In genomic region chr2:172430609-172431008, GRCm38 (mm10) we compare ENCODE assay signal across 11 mouse cellular contexts. TPM values are rescaled to one million over a fixed set of nuclear protein-coding genes. Genes with fewer than 3 reads are reported as not detected.
DNase-seq lines count a peak whose midpoint lies in the region; ATAC-seq and TF ChIP-seq lines count a peak whose summit lies in the region.
"Had no signal": no experiment of that assay in that cellular context is flagged by ENCODE, and none has a peak within 500 bp of the region (broad histone marks: within the 10 kb centered on the region; RNA-seq: fewer than 3 reads in every experiment).

No protein-coding gene starts in this region.

- H3K9me3 ChIP-seq in limb, embryonic 14.5 days (ENCODE audit: control insufficient read depth, low read length): no peaks in the 10 kb centered on the region
- no peaks in the 10 kb centered on the region for H3K9me3 ChIP-seq in limb, embryonic 10.5 days (replicated peaks)
- no peaks in the 10 kb centered on the region for H3K9me3 ChIP-seq in heart, embryonic 16.5 days (replicated peaks; ENCODE audit: control insufficient read depth, low read length)
- no peaks in the 10 kb centered on the region for H3K9me3 ChIP-seq in liver, embryonic 15.5 days (replicated peaks)
- H3K9me3 ChIP-seq: embryonic facial prominence, embryonic 13.5 days; limb, embryonic 12.5 days had no signal

- H3K4me3 ChIP-seq in limb, embryonic 14.5 days (replicated peaks; ENCODE audit: low read length): no peak overlapping the region
- no peak overlapping the region for H3K4me3 ChIP-seq in limb, embryonic 10.5 days
- no peak overlapping the region for H3K4me3 ChIP-seq in heart, embryonic 16.5 days (ENCODE audit: low read length)
- H3K4me3 ChIP-seq in liver, embryonic 15.5 days (replicated peaks): no peak overlapping the region
- no peak overlapping the region for H3K4me3 ChIP-seq in layer of hippocampus, adult 2 months
- H3K4me3 ChIP-seq: embryonic facial prominence, embryonic 13.5 days; limb, embryonic 12.5 days had no signal

- no peak for TF ChIP-seq POLR2A in limb, embryonic 14.5 days (IDR thresholded peaks at IDR 0.05; ENCODE audit: borderline replicate concordance, extremely low read depth, insufficient read depth, insufficient read length)

- no peaks in the 10 kb centered on the region for H3K36me3 ChIP-seq in limb, embryonic 14.5 days (ENCODE audit: control insufficient read depth, insufficient read depth, low read length)
- H3K36me3 ChIP-seq in limb, embryonic 10.5 days: no peaks in the 10 kb centered on the region
- H3K36me3 ChIP-seq in heart, embryonic 16.5 days (ENCODE audit: control insufficient read depth, insufficient read depth): no peaks in the 10 kb centered on the region
- H3K36me3 ChIP-seq in liver, embryonic 15.5 days (replicated peaks): no peaks in the 10 kb centered on the region
- H3K36me3 ChIP-seq: embryonic facial prominence, embryonic 13.5 days; limb, embryonic 12.5 days had no signal

- H3K27ac ChIP-seq in limb, embryonic 14.5 days (replicated peaks; ENCODE audit: low read depth, low read length): no peak overlapping the region
- H3K27ac ChIP-seq in limb, embryonic 10.5 days: no peak overlapping the region
- peak overlapping the region; percentile 33 for H3K27ac ChIP-seq in heart, embryonic 16.5 days (ENCODE audit: low read length)
- H3K27ac ChIP-seq in liver, embryonic 15.5 days (replicated peaks): no peak overlapping the region
- H3K27ac ChIP-seq in layer of hippocampus, adult 2 months: no peak overlapping the region
- H3K27ac ChIP-seq: embryonic facial prominence, embryonic 13.5 days; limb, embryonic 12.5 days had no signal

- no peaks in the 10 kb centered on the region for H3K27me3 ChIP-seq in limb, embryonic 14.5 days (ENCODE audit: control insufficient read depth, insufficient read depth, low read length)
- H3K27me3 ChIP-seq in limb, embryonic 10.5 days (ENCODE audit: low read depth, poor library complexity, severe bottlenecking): no peaks in the 10 kb centered on the region
- no peaks in the 10 kb centered on the region for H3K27me3 ChIP-seq in heart, embryonic 16.5 days (ENCODE audit: control insufficient read depth, insufficient read depth, low read length)
- no peaks in the 10 kb centered on the region for H3K27me3 ChIP-seq in liver, embryonic 15.5 days
- H3K27me3 ChIP-seq: embryonic facial prominence, embryonic 13.5 days had no signal

- no peak for ATAC-seq in limb, embryonic 14.5 days (ENCODE audit: low FRiP score, low read depth)
- ATAC-seq in heart, embryonic 16.5 days (replicated peaks; ENCODE audit: extremely low read depth, insufficient read depth, low FRiP score): peak; percentile 95
- ATAC-seq in liver, embryonic 15.5 days (ENCODE audit: insufficient read depth): 0 out of 2 replicates have a peak, but pooled peaks have one; percentile 54
- ATAC-seq in erythroid progenitor cell, adult 5-6 weeks (replicated peaks; ENCODE audit: low FRiP score, poor library complexity, severe bottlenecking): no peak

- 89% methylated on average over 1 of the region's 1 CpGs for WGBS in limb, embryonic 14.5 days
- 85% methylated on average over 1 of the region's 1 CpGs for WGBS in limb, embryonic 10.5 days
- 11% methylated on average over 1 of the region's 1 CpGs for WGBS in heart, embryonic 16.5 days
- WGBS in liver, embryonic 15.5 days (ENCODE audit: insufficient replicate concordance): 41% methylated on average over 1 of the region's 1 CpGs

- no peak overlapping the region for H3K9ac ChIP-seq in limb, embryonic 14.5 days (ENCODE audit: low read depth, low read length, severe bottlenecking)
- no peak overlapping the region for H3K9ac ChIP-seq in heart, embryonic 16.5 days (ENCODE audit: low read length)
- H3K9ac ChIP-seq in liver, embryonic 15.5 days: no peak overlapping the region
- H3K9ac ChIP-seq: embryonic facial prominence, embryonic 13.5 days; limb, embryonic 12.5 days had no signal

- no peaks in the 10 kb centered on the region for H3K4me1 ChIP-seq in limb, embryonic 14.5 days (ENCODE audit: control insufficient read depth, insufficient read depth, low read length)
- H3K4me1 ChIP-seq in limb, embryonic 10.5 days: no peaks in the 10 kb centered on the region
- peaks cover 15% of the 10 kb centered on the region for H3K4me1 ChIP-seq in heart, embryonic 16.5 days (ENCODE audit: control insufficient read depth, insufficient read depth, low read length)
- H3K4me1 ChIP-seq in liver, embryonic 15.5 days (replicated peaks): no peaks in the 10 kb centered on the region
- H3K4me1 ChIP-seq: embryonic facial prominence, embryonic 13.5 days; limb, embryonic 12.5 days had no signal

- H3K4me2 ChIP-seq in limb, embryonic 14.5 days (replicated peaks; ENCODE audit: low read depth, low read length, severe bottlenecking): no peak overlapping the region
- H3K4me2 ChIP-seq in heart, embryonic 16.5 days (ENCODE audit: low read depth, low read length): no peak overlapping the region
- H3K4me2 ChIP-seq in liver, embryonic 15.5 days: no peak overlapping the region
- H3K4me2 ChIP-seq: embryonic facial prominence, embryonic 13.5 days; limb, embryonic 12.5 days had no signal

- peak; percentile 39 for DNase-seq in limb, embryonic 14.5 days (ENCODE audit: low spot score)
- DNase-seq in limb, embryonic 10.5 days (ENCODE audit: low spot score): no peak
- peak; percentile 6 for DNase-seq in NIH3T3 (ENCODE audit: low read depth)
- no peak for DNase-seq in layer of hippocampus, adult 2 months (ENCODE audit: low spot score in 2 of 2)
- DNase-seq: right cerebral cortex, postnatal 14 days; thymus, postnatal 14 days had no signal

- no peak for TF ChIP-seq CTCF in layer of hippocampus, adult 2 months (conservative IDR thresholded peaks at IDR 0.05)

RNA-seq across cellular contexts. Expression of gene Rtf2, which starts 9.7 kb away (rescaled TPM):
- 38.5 and 45.9 TPM in 2 replicates for polyA plus RNA-seq in limb, embryonic 14.5 days (2012; rRNA removed)
- polyA plus RNA-seq in limb, embryonic 14.5 days (2014; fragmentation: Nextera tagmentation; extraction: Ambion mirVana): 69.9 and 70.9 TPM in 2 replicates
- 78.6 and 79.5 TPM in 2 replicates for polyA plus RNA-seq in limb, embryonic 10.5 days (2016; fragmentation: Nextera tagmentation; extraction: Ambion mirVana)
- 53.2 and 60.5 TPM in 2 replicates for polyA plus RNA-seq in heart, embryonic 16.5 days (2015; fragmentation: Nextera tagmentation; extraction: Ambion mirVana)
- polyA plus RNA-seq in liver, embryonic 15.5 days (2015; fragmentation: Nextera tagmentation; extraction: Ambion mirVana): 41.4 and 42.3 TPM in 2 replicates
- total RNA-seq in erythroid progenitor cell, adult 5-6 weeks (2015; ENCODE audit: low replicate concordance): 22.7 and 24.7 TPM in 2 replicates
- total RNA-seq in erythroid progenitor cell, adult 5-6 weeks (2017; ENCODE audit: low replicate concordance): 47.1 and 74.4 TPM in 2 replicates
- total RNA-seq in layer of hippocampus, adult 2 months (2021): 10 to 100 TPM; 66.5 to 74.4 TPM

RNA-seq across cellular contexts. Expression of gene Gcnt7, which starts 27.8 kb away (rescaled TPM):
- 0.03 TPM in 1 of 2 replicates, not detected in the other for polyA plus RNA-seq in limb, embryonic 14.5 days (2012; rRNA removed)
- 0.66 and 1.1 TPM in 2 replicates for polyA plus RNA-seq in limb, embryonic 14.5 days (2014; fragmentation: Nextera tagmentation; extraction: Ambion mirVana)
- polyA plus RNA-seq in limb, embryonic 10.5 days (2016; fragmentation: Nextera tagmentation; extraction: Ambion mirVana): 1.9 and 2.2 TPM in 2 replicates
- 1.3 and 1.4 TPM in 2 replicates for polyA plus RNA-seq in heart, embryonic 16.5 days (2015; fragmentation: Nextera tagmentation; extraction: Ambion mirVana)
- polyA plus RNA-seq in liver, embryonic 15.5 days (2015; fragmentation: Nextera tagmentation; extraction: Ambion mirVana): 0.61 and 0.63 TPM in 2 replicates
- total RNA-seq in erythroid progenitor cell, adult 5-6 weeks (2015; ENCODE audit: low replicate concordance): not detected in 2 replicates
- total RNA-seq in erythroid progenitor cell, adult 5-6 weeks (2017; ENCODE audit: low replicate concordance): not detected in 2 replicates
- not detected for total RNA-seq in layer of hippocampus, adult 2 months (2021)

RNA-seq across cellular contexts. Expression of gene Cass4, which starts 37.0 kb away (rescaled TPM):
- polyA plus RNA-seq in limb, embryonic 14.5 days (2012; rRNA removed): 0.16 and 0.33 TPM in 2 replicates
- polyA plus RNA-seq in limb, embryonic 14.5 days (2014; fragmentation: Nextera tagmentation; extraction: Ambion mirVana): 0.28 and 0.50 TPM in 2 replicates
- polyA plus RNA-seq in limb, embryonic 10.5 days (2016; fragmentation: Nextera tagmentation; extraction: Ambion mirVana): 0.11 and 0.39 TPM in 2 replicates
- polyA plus RNA-seq in heart, embryonic 16.5 days (2015; fragmentation: Nextera tagmentation; extraction: Ambion mirVana): 1.0 TPM in 2 replicates
- polyA plus RNA-seq in liver, embryonic 15.5 days (2015; fragmentation: Nextera tagmentation; extraction: Ambion mirVana): 0.61 and 0.63 TPM in 2 replicates
- total RNA-seq in erythroid progenitor cell, adult 5-6 weeks (2015; ENCODE audit: low replicate concordance): not detected in 2 replicates
- total RNA-seq in erythroid progenitor cell, adult 5-6 weeks (2017; ENCODE audit: low replicate concordance): 0.77 TPM in 1 of 2 replicates, not detected in the other
- under 1 TPM; 0.47 to 0.61 TPM for total RNA-seq in layer of hippocampus, adult 2 months (2021)

RNA-seq across cellular contexts. Expression of gene Fam209, which starts 41.7 kb away (rescaled TPM):
- 0.15 and 0.16 TPM in 2 replicates for polyA plus RNA-seq in limb, embryonic 14.5 days (2012; rRNA removed)
- polyA plus RNA-seq in limb, embryonic 14.5 days (2014; fragmentation: Nextera tagmentation; extraction: Ambion mirVana): 0.66 TPM in 1 of 2 replicates, not detected in the other
- 0.21 TPM in 1 of 2 replicates, not detected in the other for polyA plus RNA-seq in limb, embryonic 10.5 days (2016; fragmentation: Nextera tagmentation; extraction: Ambion mirVana)
- 0.21 TPM in 1 of 2 replicates, not detected in the other for polyA plus RNA-seq in heart, embryonic 16.5 days (2015; fragmentation: Nextera tagmentation; extraction: Ambion mirVana)
- not detected in 2 replicates for polyA plus RNA-seq in liver, embryonic 15.5 days (2015; fragmentation: Nextera tagmentation; extraction: Ambion mirVana)
- total RNA-seq in erythroid progenitor cell, adult 5-6 weeks (2015; ENCODE audit: low replicate concordance): not detected in 2 replicates
- 1.8 and 3.9 TPM in 2 replicates for total RNA-seq in erythroid progenitor cell, adult 5-6 weeks (2017; ENCODE audit: low replicate concordance)
- not detected for total RNA-seq in layer of hippocampus, adult 2 months (2021)
- polyA plus RNA-seq: limb, embryonic 12.5 days had no signal

Comparison
In these comparisons a context has a peak if more than half of its experiments do, and no peak if none do; other contexts are left out.
1. DNase-seq: peak in limb, embryonic 14.5 days (single experiment) and NIH3T3 (single experiment); none in limb, embryonic 10.5 days (single experiment) and layer of hippocampus, adult 2 months (0 of 2).
2. ATAC-seq: peak in heart, embryonic 16.5 days (single experiment) and liver, embryonic 15.5 days (single experiment); none in limb, embryonic 14.5 days (single experiment) and erythroid progenitor cell, adult 5-6 weeks (single experiment).